Mouse (Mus musculus) c-Kit-negative CD71-positive TER-119-positive erythroid progenitor cells, embryonic 14.5 days (primary cell): ENCODE data around the gene Rgl2.
"Not testable (repeated sequence)": the region's sequence is repeated elsewhere in the genome, so short reads cannot be mapped to it uniquely, and the experiment has no call there.

Source experiments
- DNase-seq: peaks from one replicate; pipeline ENCODE4 v3.0.0-alpha.2; 2013; ENCODE audit warnings: low read depth, low spot score

Gene Rgl2

DNA sequence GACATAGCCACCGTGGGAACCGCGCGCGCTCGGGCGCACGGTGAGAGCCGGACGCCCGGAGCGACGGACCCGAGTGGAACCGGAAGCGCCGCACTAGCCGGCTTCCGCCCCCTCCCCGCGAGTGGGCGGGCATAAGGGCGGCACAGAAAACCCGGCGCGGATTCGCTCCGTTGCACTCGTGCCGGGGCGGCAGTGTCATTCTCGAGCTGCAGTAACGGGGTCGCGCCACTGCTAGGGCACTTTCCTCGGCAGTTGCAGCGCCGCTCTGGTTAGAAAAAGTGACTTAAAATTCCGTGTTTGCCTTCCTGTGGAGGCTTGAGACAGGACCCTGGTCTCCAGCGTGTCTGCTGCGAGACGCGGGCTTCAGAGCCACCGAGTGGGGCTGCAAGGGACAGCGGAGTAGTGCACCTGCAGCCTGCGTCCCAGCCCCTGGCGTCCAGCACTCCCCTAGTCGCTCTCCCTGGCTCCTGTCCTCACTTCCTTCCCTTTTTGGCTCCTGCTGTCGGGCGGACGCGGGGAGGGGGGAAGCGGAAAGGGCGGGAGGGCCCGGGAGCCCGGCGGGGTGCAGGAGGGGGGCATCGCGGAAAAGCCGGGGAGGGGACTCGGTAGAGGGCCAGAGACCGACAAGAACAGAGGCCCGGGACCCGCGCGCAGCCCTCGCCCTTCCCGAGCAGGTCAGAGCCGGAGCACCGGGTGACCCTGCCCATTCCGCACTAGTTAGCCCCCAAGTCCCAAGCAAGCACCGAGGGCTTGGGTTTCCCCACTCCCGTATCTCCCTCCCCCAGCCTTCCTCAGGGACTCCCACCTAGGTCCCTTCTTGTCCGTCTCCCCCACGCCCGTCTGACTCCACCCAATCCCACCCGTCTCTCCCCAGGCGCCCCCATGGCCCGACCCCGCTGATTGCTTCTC lies at the start of gene Rgl2:
Gene Rgl2, plus strand, starts transcription at position 173 of the 909 bp plus-strand sequence.
- peak; percentile 89 for DNase-seq

- not testable (repeated sequence) for DNase-seq
These were observed 45.0 kb upstream of the Rgl2 start for GRCm38 (mm10) chr17:33884320-33884719.

DNA sequence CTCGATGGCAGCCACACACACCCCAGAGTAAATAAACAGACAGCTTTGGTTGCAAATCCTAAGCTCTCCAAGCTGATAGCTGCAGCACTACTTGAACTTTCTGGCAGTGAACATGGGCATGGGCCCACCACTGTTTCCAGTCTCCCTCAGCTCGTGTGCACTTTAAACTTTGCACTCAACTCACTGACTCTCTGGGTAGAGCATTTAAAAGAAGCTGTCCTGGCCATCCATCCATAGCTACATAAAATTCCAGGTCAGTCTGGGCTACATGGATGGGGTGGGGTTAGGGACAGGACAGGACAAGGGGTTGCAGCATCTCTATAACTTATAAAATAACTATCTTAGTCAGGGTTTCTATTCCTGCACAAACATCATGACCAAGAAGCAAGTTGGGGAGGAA lies 41.5 kb upstream of the Rgl2 start:
- DNase-seq, result not testable (repeated sequence)

DNA sequence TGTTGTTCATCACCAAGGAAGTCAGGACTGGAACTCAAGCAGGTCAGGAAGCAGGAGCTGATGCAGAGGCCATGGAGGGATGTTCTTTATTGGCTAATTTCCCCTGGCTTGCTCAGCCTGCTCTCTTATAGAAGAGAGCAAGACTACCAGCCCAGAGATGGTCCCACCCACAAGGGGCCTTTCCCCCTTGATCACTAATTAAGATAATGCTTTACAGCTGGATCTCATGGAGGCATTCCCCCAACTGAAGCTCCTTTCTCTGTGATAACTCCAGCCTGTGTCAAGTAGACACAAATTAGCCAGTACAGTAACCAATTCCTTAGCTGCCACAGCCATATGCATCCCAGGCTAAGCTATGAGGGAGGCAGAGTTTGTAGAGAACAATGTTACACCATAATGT lies 41.1 kb upstream of the Rgl2 start:
- not testable (repeated sequence) for DNase-seq

GRCm38 (mm10) chr17:33889941-33890532 lies 39.3 kb upstream of the Rgl2 start:
- DNase-seq, result not testable (repeated sequence)

DNA sequence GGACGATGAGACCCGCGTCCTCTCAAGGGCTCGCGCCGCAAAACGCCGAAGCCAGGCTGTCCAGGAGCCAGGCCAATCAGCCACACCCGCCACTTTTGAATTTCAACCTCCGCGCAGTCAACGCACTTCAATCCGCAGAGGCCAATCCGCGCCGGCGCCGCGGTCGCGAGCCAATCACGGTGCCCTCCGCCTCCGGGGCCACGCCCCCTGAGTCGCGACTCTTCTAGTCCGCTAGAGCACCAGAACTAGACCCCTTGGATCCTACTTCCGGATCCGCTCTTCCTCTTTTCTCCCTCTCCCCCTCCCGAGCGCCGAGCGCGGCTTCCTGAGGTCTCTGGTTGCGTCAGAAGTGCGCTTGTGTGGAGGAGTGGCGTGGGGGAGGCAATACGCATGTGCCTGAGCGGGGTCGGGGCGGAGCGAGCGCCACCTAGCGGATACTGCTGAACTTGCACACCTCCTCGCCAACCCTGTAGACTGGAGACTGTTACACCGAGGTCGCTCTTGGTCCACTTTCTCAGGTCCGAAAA lies 38.7 kb upstream of the Rgl2 start, which contains the start of gene Kifc1:
Gene Kifc1, minus strand, starts transcription at position 129 of the 527 bp plus-strand sequence.
- DNase-seq, result peak; percentile 98

DNA sequence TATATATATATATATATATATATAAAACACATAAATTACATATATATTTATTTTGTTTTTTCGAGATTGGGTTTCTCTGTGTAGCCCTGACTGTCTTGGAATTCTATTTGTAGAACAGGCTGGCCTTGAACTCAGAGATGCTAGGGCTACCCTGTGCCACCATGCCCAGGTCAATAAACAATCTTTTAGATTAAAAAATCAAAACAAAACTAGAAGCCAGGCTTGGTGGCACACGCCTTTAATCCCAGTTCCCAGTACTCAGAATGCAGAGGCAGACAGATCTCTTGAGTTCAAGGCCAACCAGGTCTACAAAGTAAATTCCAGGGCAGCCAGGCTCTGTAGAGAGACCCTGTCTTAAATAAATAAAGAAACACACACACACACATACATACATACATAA lies 38.0 kb upstream of the Rgl2 start:
- no peak for DNase-seq

DNA sequence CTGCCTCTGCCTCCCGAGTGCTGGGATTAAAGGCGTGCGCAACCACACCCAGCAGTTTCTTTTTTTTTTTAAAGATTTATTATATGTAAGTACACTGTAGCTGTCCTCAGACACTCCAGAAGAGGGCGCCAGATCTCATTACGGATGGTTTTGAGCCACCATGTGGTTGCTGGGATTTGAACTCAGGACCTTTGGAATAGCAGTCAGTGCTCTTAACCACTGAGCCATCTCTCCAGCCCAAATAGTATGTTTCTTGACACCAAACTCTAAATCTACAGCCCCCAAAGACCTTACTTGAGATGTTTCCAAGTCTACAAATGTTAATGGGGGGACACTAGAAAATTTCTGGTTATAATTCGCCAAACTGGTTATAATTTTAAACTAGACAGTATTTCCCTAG lies 37.5 kb upstream of the Rgl2 start:
- not testable (repeated sequence) for DNase-seq

DNA sequence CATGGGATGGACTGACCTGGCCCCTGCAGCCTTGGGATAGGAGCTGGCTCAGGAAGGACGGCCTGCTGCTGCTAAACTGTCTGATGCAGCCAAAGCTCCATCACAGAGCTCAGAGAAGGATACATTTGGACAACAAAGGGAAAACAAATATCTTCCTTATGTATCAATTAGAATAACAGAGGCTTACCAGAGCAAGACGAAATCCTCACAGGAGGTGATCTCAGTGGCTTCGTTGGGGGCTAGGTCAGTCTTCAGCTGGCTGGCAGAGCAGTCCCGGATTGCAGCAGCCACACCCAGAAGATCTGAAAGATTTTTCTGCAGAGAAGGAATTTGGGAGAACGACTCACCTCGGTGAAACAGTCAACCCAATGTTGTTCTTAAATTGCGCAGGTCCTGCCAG lies 36.9 kb upstream of the Rgl2 start:
- DNase-seq, result no peak

DNA sequence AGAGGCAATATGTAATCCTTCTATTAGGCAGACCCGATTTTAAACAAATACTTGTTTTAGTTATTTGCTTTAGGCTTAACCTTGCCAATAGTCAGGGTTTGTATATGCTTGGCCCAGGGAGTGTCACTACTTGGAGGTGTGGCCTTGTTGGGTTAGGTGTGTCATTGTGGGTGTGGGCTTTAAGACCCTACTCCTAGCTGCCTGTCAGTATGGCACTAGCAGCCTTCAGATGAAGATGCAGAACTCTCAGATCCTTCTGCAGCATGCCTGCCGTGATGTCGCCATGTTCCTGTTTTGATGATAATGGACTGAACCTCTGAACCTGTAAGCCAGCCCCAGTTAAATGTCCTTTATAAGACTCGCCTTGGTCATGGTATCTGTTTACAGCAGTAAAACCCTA lies 36.3 kb upstream of the Rgl2 start:
- not testable (repeated sequence) for DNase-seq

- DNase-seq, result peak; percentile 75
These were observed 32.1 kb upstream of the Rgl2 start for GRCm38 (mm10) chr17:33897114-33897794.

DNA sequence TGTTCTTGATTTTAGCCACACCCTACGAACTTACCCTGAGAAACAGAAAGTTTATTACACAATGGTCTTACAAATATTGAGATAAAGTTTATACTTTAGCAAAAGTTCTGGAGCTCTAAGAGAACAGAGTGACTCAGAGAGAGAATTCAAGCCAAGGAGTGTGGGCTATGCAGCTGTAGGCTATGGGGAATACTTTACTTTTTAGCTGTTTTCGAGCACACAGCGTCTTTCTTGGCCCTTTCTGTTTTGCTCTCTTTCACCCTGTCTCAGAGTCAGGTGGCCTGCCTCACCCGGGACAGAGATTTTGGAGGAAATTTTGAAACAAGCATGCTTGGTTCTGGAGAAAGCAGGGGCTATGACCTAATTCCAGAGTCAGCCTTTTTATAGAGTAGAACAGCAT lies 31.1 kb upstream of the Rgl2 start:
- not testable (repeated sequence) for DNase-seq

- peak; percentile 49 for DNase-seq
These were observed 29.7 kb upstream of the Rgl2 start for GRCm38 (mm10) chr17:33899642-33900041.

- DNase-seq, result no peak
These were observed 28.9 kb upstream of the Rgl2 start for GRCm38 (mm10) chr17:33900281-33900988.

DNA sequence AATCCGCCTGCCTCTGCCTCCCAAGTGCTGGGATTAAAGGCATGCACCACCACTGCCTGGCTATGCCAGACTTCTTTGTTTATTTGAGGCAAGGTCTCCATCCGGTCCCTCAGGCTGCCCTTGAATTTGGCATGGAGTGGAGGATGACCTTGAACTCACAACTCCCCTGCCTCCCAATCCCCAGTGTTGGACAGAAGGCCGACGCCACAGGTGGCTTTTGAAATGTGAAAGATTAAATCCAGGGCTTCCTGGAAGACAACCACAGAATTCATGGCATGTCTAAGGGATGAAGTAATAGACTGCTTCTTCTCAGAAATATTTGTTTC lies 28.4 kb upstream of the Rgl2 start:
- no peak for DNase-seq

GRCm38 (mm10) chr17:33901653-33902052 lies 27.7 kb upstream of the Rgl2 start:
- no peak for DNase-seq

GRCm38 (mm10) chr17:33902079-33902478 lies 27.3 kb upstream of the Rgl2 start:
- DNase-seq, result no peak

DNA sequence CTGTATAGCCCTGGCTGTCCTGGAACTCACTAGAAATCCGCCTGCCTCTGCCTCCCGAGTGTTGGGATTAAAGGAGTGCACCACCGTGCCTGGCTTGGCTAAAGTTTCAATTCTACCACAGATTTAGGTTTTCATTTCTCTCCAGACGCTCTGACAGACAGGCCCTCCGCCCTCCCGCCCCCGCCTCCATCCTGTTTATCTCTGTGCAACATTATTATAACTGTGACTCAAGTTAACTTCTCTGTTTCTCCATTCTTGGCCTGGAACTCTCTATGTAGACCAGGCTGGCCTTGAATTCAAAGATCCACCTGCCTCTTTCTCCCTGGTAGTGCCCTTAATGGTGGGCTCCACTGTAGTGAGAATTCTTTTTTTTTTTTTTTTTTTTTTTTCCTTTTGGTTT lies 26.9 kb upstream of the Rgl2 start:
- DNase-seq, result no peak

DNA sequence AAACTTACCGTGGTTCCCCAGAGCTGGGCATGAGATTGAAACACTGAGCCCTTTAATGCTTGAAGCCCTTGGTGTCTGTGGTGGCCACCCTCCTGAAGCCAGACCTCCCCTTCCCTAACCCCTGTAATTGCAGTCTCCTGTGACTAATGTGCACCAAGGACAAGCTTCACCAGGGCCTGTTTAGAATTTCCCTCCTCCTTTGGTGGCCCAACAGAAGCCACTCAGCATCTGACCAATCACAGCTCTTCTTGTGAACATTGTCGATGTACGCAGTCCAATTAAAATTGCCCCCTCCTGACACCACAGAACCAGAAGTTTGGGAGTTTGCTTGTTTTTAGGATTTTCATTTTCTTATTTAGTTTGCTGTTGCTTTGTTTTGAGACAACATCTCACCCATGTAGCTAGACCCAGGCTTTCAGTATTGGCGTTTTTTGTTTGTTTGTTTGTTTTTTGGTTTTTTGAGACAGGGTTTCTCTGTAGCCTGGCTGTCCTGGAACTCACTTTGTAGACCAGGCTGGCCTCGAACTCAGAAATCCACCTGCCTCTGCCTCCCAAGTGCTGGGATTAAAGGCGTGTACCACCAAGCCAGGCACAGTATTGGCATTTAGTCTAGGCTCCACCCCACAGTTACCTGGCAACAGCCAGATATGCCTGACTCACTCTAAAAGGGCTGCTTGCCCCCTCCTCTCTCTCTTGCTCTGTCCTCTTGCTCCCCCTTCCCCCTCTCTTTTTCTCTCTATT lies 25.3 kb upstream of the Rgl2 start:
- not testable (repeated sequence) for DNase-seq

- not testable (repeated sequence) for DNase-seq
These were observed 24.5 kb upstream of the Rgl2 start, which contains the start of gene Platr17 for GRCm38 (mm10) chr17:33904835-33905234. Gene Platr17 (plus strand): TSS chr17:33905135.
